Mouse (Mus musculus) right cerebral cortex, adult 18-20 months (tissue): ENCODE data around the gene Nnat.
A peak's percentile ranks its signal among the peaks of the same experiment; 100 is the strongest.

ENCODE experiments used
- DNase-seq: peaks from one replicate; pipeline ENCODE4 v3.0.0; 2022; ENCODE audit warnings: mixed read lengths

The Nnat gene

DNA sequence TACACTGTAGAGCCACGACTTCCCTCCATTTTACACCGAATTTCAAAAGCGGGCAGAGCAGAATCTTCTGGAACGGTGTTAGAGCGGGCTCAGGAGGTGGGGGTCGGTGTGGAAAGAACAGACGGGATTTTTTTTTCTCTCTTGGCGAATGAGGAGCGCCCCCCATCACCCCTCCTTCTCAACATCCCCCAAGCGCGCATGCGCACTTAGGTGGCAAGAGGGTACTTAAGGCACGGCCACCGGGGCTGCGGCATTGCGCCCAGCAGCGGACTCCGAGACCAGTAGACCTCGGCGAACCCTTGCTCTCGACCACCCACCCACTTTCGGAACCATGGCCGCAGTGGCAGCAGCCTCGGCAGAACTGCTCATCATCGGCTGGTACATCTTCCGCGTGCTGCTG lies at the start of gene Nnat:
Gene Nnat, plus strand, starts transcription at position 221 of the 400 bp plus-strand sequence.
- peak; percentile 25 for DNase-seq

DNA sequence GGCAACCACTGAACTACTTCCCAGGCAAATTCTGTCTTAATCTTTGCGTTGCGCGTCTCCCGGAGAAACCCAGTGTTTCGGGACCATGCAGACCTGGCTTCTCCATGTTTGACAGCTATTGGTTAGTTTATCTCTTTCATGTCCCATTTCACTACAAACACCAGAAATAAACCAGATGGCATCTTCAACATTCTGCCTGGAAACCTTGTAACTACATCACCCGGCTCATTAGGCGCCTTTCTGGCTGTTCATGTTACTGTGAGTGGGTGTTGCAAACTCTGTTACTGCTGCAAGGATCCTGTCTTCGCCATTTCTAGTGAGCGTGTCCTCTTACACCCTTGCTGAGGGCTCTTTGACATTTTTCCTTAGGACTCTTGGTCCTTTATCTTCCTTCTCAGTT lies 47.0 kb upstream of the Nnat start:
- peak; percentile 53 for DNase-seq

DNA sequence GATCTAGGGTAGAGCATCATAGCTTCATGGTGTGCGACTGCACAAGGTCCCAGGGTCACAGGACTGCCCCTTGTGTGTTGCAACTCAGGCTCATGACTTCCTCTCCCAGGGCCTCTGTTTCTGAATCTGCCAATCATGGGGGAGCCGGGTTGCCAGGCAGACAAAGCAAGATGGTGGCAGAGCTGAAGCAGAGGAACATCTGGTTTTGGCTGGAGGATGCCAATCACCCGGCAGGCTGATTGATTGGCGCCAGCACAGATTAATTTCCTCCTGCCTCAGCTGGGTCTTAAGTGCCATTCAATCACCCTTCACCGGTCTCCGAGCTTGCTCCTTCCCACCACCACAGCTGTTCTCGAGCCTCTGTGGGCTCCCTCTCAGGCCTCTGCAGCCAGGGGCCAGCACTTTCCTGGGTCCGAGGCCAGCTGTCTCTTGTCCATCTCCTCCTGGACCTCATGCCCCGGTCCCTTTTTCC lies 46.1 kb upstream of the Nnat start:
- DNase-seq, result no peak

DNA sequence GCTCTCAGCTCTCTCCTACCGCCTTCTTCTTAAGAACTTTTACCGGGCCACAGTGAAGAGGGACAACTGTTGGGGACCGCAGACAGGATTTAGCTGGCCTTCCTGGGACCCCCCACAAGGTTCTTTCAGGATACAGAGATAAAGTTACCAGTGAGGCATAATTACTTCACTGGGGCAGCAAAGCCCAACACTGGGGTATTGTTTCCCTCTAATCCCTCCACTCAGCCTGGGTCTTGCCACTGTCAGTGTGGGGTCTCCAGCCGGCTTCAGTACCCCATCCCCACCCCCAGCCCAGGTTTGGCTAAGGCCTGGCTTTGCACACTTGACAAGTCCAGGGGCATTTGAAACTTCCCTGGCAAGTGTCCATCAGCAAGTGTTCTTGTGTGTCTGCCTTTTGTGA lies 45.5 kb upstream of the Nnat start:
- no peak for DNase-seq

DNA sequence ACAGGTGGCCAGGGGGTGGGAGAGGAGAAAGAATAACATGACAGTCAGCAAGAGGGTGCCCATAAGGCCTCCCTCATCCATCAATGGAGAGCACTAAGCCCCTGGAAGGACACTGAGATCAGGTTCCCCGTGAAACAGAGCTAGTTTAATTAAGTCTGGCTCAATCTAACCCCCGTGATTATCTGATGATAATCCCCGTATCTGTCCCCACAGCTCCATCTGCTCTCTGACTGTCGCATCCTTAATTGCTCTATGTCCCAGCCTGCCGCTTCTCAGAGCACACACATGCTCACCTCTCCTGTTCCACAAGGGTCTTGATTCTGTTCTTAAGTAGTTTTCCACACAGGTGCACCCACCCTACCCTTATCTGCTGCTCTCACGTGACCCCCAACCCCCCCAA lies 42.4 kb upstream of the Nnat start:
- no peak for DNase-seq

DNA sequence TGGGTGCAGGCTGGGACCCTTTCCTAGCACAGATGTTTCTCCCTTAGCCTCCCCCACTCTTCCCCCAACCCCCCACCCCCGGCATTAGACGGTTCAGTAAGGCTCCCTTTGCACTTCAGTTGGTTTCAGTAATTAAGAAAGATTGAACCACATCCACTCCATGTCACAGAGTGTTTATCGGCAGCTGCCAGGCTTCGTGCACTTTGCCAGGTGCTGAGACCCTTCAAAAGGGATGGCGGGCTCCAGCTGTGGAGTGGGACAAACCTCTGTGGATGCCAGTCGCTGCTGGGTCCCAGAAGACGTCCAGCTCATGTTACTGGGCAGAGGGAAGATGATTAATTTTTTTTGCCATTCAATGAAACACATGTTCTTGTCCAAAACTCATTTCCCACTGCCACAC lies 41.4 kb upstream of the Nnat start:
- no peak for DNase-seq

DNA sequence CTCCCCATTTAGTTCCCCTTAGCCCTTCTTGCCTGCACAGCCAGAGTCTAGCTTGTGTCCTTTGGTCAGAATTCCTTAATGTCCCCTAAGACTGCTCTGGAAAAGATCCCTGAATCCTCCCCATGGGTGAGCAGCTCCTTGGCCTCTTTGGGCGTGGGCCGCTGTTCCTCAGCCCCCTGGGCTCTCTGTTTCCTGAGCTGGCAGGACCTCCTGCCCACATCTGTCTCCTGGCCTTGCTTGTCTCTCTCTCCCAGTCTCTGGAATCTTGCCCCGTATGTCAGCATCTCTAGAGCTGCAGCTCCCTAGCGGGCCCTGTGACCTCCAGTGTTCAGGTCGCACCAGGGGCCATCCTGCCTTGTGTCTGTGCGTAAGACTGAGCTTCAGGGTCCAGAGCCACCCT lies 40.4 kb upstream of the Nnat start:
- DNase-seq, result no peak

DNA sequence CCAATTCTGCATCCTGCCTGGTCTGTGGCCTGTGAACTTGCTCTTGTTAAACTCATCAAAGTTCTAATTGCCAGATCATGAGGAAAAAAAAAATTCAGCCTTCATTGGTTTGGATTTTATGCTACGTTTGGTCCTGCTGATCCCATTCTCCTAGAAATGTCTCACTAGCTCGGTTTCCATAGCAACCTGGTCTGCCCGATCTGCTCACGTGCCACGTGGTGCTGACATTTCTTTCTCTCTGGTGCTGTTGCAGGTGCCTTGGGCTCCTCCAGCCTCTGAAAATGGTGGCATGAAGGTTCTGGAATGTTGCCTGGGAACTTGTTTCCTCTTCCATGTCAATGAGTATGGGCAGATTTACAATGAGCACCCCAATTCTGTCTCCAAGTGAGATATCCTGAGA lies 39.4 kb upstream of the Nnat start:
- DNase-seq, result peak; percentile 48

DNA sequence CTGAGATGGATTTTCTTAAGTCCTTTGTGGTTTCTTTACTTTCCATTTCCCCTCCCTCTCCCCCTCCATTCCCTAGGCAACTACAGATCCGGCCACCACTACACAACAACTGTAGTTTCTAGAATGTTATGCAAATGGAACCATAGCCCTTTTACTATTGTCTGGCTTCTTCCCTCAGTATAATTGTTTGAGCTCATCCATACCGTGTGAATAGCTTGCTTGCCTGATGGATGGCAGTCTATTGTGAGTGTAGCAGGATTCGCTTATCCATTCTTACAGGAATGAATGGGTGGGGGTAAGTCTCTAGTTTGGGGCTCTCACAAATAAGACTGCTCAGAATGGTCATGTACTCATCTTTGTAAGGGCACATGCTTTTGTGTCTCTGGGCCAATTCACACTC lies 37.3 kb upstream of the Nnat start:
- no peak for DNase-seq

DNA sequence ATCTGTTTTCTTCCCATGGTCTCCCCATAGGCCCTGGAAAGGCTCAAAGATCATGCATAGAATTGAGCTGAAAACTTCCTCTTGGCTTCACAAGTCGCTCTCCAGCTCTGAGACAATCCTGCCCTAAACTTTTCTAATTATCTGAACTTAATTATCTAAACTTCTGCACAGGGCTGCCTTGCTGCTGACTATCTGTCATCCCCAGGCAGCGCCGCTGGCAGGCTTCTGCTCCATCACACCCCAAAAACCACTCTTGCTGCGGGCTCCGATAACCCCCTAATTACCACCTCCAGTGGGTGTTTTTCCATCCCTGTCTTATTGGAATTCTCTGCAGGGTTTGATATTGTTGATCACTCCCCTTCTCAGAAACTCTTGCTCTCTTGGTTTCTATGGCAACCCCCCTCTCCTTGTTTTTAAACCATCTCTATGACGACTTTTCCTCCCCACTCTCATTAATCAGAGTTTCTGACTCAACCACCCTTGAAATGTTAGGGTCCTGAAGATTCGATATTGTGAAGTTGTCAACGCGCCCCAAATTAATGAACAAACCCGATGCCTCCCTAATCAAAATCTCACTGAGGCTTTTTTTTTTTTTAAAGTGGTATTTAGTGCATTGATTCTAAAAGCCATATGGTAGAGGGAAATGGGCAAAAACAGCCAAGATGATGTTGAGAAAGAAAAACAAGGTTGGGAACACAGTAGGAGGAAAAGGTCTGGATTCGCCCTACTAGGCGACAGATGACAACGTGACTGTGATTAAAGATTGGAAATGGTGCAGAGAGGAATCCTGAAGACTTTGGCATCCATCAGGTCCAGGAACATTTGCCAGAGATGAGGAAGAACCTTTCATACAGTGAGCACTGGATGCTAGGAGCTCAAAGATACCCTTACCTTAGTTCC lies 29.6 kb upstream of the Nnat start:
- no peak for DNase-seq

DNA sequence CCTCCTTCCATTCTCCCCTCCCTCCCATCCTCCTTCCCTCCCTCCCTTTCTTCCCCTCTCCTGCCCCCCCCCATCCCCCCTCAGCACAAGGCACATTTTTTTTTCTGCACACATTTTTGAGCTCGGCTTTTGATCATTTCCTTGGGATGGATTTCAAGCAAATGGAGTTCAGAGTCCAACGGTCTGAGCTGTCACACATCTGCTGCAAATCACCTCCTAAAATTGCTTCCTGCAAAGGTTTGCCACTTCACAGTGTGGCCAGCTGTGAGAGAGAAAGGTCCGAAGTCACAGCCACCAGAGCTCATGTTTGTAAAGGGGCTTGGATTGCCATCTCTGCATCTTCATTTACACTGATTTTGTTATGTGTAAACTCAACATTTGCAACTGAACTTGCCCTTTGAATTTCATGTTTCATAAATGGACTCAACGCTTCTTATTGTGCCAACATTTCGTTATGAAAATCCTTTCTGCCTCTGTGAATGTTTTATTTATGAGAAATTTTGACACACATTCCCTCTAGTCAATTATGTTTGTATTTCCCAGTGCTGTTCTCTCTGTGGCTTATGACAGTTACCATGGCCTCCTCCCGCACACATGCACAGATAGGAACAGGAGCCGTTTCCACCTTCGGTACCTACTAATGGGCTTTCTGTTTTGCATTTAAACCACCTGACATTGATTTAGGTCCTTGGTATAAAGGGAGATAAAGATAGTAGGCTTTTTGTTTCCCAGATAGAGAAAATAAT lies 28.0 kb upstream of the Nnat start:
- DNase-seq, result no peak

DNA sequence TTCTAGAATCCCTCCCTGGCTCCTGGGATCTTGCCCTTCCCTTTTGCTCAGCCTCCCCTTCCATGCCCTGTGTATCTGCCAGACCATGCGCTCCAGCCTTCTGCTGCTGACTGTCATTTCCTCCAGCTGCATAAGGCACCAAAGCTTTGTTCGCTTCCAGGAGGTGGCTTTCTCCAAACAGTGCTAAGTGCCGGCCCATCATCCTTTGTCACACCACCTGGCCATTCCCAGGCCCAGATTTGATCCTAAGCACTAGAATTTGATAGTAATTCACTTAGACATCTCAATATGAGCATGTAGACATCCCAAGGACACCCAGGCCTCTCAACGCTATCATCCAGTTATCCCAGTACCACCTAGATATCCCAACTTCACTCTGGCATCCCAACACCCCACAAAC lies 25.7 kb upstream of the Nnat start:
- no peak for DNase-seq

DNA sequence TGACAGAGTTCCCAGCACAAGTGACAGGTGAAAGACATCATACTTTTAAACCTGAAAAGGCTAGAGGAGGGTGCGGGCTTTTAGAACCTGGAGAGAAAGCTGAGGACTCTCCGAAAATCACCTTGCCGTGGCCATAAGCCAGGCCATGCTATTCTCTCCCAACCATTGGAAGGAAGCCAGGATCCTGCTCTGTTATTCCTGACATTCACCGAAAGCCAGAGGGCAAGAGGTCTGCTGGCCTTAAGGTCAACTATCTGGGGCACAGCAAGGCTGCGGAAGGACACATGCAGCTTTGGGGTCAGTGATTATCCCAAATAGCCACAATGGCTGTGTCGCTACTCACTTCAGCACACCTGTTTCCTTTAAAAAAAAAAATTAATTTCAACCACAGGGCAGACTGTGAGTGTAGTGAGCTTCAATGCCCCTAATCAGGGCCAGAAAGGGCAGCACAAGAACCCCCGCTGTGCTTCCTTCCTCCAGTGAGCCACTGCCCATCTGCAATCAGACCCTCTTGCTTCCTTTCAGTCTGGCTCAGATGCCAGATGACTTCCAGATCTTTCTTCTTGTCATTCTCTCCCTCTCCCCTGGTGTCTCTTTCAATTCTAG lies 23.3 kb upstream of the Nnat start:
- no peak for DNase-seq

DNA sequence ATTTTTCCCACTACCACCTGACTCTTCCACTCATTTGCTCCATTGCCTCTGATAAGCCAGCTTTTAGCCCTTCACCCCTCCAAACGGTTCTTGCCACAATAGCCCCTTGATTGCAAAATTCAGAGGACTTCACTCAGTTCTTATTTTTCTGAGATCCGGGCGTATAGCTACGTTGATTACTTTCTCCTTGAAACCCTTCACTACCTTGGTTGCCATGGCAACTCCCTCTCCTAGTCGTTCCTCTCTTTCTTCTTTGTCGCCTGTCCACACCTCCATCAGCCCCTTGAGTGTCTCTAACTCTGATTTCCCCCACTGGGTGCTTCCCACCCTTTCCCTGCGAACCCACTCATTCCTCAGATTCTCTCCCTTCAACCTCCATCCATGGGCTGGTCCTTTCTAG lies 22.8 kb upstream of the Nnat start:
- DNase-seq, result peak; percentile 40

DNA sequence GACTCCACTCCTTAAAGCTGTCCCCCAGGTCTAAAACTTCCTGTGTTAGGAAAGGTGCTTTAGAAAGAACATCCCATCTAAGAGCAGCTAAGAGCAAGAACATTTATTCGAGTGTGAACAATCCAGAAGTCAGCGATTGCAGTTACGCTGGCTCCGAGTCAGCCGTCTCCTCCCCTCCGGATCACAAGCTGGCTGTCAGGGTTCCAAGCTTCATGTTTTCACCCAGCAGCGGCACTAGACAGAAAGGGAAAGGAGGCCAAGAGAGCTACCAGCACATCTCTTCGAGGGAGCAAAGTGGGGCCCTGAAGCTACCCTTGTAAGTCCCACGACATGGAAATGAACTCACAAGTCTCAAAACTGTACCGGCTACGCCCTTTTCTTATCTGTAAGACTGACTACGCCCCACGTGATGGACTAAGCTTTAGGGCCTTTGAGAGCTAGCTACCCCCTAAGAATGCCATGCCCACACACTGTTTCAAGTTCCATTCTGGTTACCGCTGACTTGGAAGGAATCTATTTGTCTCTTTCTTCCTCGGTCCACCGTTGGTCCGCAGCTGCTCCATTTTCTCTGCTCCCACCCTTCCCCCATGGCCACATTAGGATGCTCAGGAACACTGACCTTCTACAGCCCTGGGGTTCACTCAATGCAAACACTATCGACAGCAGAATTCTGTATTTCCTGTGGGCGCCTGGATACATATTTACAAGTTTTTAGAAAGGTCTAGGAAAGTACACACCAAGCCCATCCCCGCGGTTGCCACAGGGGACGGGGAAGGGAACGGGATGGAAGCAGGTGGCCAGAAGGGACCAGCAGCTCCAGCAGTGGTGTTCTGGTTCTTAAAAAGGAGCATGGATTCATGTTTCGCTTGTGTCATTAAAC lies 19.6 kb upstream of the Nnat start:
- DNase-seq, result peak; percentile 77

DNA sequence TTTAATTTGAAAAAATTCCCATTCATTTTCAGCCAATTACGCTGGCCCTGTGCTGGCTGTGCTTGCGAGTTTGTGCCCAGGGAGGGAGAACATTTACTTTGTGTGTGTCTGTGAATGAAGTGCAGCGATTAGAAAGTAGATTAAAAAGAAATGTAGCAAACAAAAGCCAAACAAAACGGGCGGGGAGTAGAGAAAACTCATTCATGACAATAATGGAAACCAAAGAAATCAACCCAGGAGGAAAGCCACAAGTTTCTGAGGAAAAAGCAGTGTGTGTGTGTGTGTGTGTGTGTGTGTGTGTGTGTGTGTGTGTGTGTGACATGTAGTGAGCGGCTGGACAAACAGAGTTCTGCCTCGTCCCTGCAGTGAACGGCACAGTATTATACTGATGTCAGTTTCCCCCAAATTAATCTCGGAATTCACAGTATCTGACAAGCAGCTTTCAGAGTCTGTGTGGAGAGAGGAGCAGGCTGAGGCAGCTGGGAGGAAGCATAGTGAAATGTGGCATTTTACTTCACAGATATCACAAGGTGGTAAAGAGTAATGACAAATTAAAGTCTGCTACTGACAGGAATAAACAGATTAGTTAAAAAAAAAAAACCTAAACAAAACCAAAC lies 18.8 kb upstream of the Nnat start:
- DNase-seq, result no peak

DNA sequence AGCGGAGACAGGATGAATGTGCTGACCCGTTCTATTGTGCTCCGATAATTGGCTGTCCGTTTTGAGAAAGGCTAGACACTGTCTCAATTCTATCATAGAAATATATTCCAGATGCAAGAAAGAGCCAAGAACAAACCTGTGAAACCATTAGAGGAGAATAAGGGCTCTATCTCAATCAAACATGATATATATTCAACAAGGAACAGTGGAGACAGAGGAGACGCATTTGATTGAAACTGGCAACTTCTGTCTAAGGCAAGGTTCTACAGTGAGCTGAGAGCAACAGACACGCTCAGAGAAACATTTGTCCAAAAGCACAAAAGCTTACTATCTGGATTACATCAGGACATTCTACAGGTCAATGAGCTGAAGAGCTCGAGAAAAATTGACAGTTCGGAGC lies 18.2 kb upstream of the Nnat start:
- no peak for DNase-seq

DNA sequence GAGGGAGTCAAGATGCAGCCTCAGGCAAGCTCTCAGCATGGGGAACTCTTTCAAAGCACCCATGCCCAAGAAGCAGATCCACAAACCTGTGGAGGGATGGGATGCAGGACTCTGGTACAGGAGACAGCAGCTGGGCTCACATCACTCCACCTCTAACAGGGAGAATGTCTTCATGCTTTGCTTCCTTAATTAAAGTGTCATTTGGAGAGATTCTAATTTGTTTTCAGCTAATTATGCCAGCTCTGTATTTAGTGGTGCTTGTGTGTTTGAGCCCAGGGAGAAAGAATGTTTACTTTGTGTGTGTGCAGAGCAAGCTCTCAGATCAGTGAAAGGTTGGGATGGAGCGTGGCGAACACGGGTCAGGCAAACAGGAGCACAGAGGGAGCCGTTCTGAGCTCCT lies 17.5 kb upstream of the Nnat start:
- no peak for DNase-seq

DNA sequence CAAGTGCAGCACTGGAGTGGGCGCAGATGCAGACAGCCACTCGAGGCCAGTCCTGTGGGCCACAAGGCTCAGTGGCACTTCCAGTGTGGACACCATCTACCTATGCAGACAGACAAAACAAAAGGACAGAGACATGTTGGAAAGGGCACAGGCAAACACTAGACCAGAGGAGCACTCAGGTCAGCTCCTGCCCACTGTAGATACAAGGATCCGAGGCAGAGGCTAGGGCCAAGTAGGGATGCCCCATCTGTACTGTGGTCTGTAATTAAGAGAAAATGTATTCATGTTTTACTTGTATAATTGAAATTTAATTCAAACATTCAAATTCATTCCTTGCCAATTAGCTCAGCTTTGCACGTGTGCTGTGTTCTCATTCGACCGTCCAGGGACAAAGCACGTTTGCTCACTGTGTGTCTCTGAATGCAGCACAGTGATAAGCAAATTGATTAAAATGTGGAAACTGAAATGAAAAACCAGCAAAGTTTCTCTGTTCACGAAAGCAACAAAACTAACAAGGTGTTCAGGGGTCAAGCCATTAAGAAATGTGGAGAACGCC lies 15.5 kb upstream of the Nnat start:
- DNase-seq, result no peak

DNA sequence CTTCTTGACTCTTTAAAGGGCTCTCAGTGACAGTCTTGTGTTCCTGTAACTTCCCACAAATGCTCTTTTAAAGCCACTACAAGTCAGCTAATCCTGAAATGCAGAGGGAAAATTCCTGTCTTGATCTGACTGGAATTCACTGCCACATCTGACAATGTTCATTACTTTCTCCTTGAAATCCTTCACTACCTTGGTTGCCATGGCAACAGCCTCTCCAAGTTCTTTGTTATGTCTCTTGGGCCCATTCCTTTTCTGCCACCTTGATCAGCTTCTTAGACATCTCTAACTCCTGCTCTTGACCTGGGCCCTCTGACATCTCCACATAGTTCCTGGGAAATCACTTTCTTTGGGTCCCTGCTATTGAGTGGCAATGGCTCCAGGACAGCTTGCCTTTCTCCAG lies 13.2 kb upstream of the Nnat start:
- no peak for DNase-seq

DNA sequence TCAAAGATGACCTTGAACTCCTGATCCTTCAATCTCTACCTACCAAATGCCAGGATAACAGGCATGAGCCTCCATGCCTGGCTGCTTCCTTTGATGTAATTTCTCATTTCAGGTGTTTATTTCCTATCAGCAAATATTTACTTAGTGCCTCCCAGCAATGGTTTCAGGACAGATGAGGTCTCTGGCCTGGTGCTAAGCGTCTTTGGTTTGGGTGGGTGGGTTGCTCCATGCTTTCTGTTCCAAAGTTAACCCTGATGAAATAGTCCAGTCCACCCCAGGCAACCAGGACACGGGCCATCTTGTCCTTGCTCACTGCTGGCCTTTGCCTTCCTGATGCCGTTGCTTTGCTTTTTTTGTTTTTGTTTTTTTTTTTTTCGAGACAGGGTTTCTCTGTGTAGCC lies 9.6 kb upstream of the Nnat start:
- no peak for DNase-seq
